ENCODE assay signal across 8 mouse cellular contexts in the genomic region with DNA sequence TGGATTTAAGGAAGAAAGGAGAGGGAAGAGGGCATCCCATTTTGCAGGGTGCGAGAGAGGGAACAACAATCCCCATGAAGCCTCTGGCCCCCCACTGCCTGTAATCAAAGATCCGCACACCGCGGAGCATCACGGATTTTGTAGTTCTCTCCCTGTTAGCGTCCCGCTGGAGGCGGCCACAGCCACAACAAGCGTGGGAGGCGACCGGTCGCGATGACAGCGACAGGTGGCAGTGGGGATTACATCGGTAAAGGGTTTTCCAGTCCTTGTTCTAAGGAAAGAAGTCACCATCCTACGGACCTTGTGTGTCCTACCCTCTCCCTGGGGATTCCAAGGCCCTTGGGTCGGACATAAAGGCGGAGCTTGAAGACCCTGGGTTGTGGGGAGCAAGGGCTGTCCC. TPM values are rescaled to one million over a fixed set of nuclear protein-coding genes. Genes with fewer than 3 reads are reported as not detected.
A peak's percentile ranks its signal among the peaks of the same experiment; 100 is the strongest.
DNase-seq lines count a peak whose midpoint lies in the region; ATAC-seq and TF ChIP-seq lines count a peak whose summit lies in the region.

No protein-coding gene starts in this region.

- ATAC-seq in heart, embryonic 14.5 days (ENCODE audit: insufficient number of reproducible peaks, insufficient read depth, low FRiP score, low read depth), result no peak

- H3K4me3 ChIP-seq in thymus, adult 2 months (ENCODE audit: control insufficient read depth, insufficient read depth, low read length), result no peak overlapping the region; the same call in 1 of the 2 replicates
- peak overlapping the region; percentile 43 for H3K4me3 ChIP-seq in cortical plate, adult 2 months (ENCODE audit: insufficient read depth, low read length)
- peak overlapping the region; percentile 23 to 27; a peak in 3 of 4 replicates for H3K4me3 ChIP-seq in heart, embryonic 14.5 days (ENCODE audit: control insufficient read depth in 1 of 2, insufficient read depth in 1 of 2, low read depth in 1 of 2, low read length in 2 of 2)

- DNase-seq in thymus, postnatal 4 days, result peak; percentile 61
- no peak for DNase-seq in thymus, adult 2 months
- peak; percentile 83 to 86 for DNase-seq in layer of hippocampus, postnatal 36 days
- peak; percentile 69 for DNase-seq in mesoderm, embryonic 11.5 days (ENCODE audit: low read depth, low spot score)
- peak; percentile 15 for DNase-seq in skeletal muscle tissue, adult 2 months (ENCODE audit: low read depth, low spot score)
- no peak for DNase-seq in urinary bladder, postnatal 4 days (ENCODE audit: low spot score in 2 of 2)

- H3K9me3 ChIP-seq in heart, embryonic 14.5 days (ENCODE audit: control insufficient read depth, low read length), result no peaks in the 10 kb centered on the region

- H3K27ac ChIP-seq in thymus, adult 2 months (ENCODE audit: control insufficient read depth, insufficient read depth, low read length), result no peak overlapping the region
- H3K27ac ChIP-seq in cortical plate, adult 2 months (ENCODE audit: insufficient read depth, low read length), result no peak overlapping the region
- H3K27ac ChIP-seq in heart, embryonic 14.5 days (replicated peaks in 1 of 2; ENCODE audit: control insufficient read depth in 1 of 2, insufficient read depth in 1 of 2, low read depth in 2 of 2, low read length in 2 of 2), result no peak overlapping the region

- TF ChIP-seq POLR2A in thymus, adult 2 months (IDR thresholded peaks at IDR 0.05; ENCODE audit: control insufficient read depth, extremely low read depth, insufficient read depth, low read length, poor library complexity), result no peak
- TF ChIP-seq POLR2A in cortical plate, adult 2 months (IDR thresholded peaks at IDR 0.05; ENCODE audit: extremely low read depth, insufficient read depth, low read length), result no peak; the same call in 1 of the 2 replicates

- H3K4me2 ChIP-seq in heart, embryonic 14.5 days (ENCODE audit: low read length), result peak overlapping the region; percentile 54

- peaks cover 16% of the 10 kb centered on the region for H3K4me1 ChIP-seq in thymus, adult 2 months (replicated peaks; ENCODE audit: control insufficient read depth, insufficient read depth, low read length)
- H3K4me1 ChIP-seq in cortical plate, adult 2 months (ENCODE audit: control insufficient read depth, insufficient read depth, low read length), result peaks cover 4% of the 10 kb centered on the region; the same call in 1 of the 2 replicates
- peaks cover 6 to 23% of the 10 kb centered on the region in 2 experiments; a peak in 3 of 4 replicates for H3K4me1 ChIP-seq in heart, embryonic 14.5 days (ENCODE audit: control insufficient read depth in 2 of 2, insufficient read depth in 2 of 2, low read length in 2 of 2)

- no peak overlapping the region for H3K9ac ChIP-seq in heart, embryonic 14.5 days (ENCODE audit: low read length)

- 5% methylated on average over 18 of the region's 18 CpGs for WGBS in thymus, adult 2 months
- 1% methylated on average over 18 of the region's 18 CpGs for WGBS in heart, embryonic 14.5 days

- H3K27me3 ChIP-seq in thymus, adult 2 months (ENCODE audit: control insufficient read depth, insufficient read depth, low read length), result peaks cover 28% of the 10 kb centered on the region
- H3K27me3 ChIP-seq in heart, embryonic 14.5 days (ENCODE audit: control insufficient read depth, insufficient read depth, low read length), result peaks cover 74% of the 10 kb centered on the region

- no peaks in the 10 kb centered on the region for H3K36me3 ChIP-seq in thymus, adult 2 months (ENCODE audit: control insufficient read depth, insufficient read depth, low read length)
- no peaks in the 10 kb centered on the region for H3K36me3 ChIP-seq in heart, embryonic 14.5 days (ENCODE audit: control insufficient read depth, insufficient read depth, low read length)

- no peak for TF ChIP-seq CTCF in thymus, adult 2 months (IDR thresholded peaks at IDR 0.05; ENCODE audit: borderline replicate concordance, control insufficient read depth, extremely low read depth, insufficient read depth, low read length, poor library complexity)
- TF ChIP-seq CTCF in cortical plate, adult 2 months (IDR thresholded peaks at IDR 0.05; ENCODE audit: extremely low read depth, insufficient read depth, low read length), result no peak

RNA-seq across cellular contexts. Expression of gene Kcnc3, which starts 3.5 kb away (rescaled TPM):
- polyA plus RNA-seq in thymus, adult 2 months (2012; rRNA removed), result 0.82 and 1.0 TPM in 2 replicates
- 54.9 and 62.0 TPM in 2 replicates for polyA plus RNA-seq in cortical plate, adult 2 months (2012; rRNA removed)
- not detected in 2 replicates for polyA plus RNA-seq in heart, embryonic 14.5 days (2014; fragmentation: Nextera tagmentation; extraction: Ambion mirVana)
- 100 to 1,000 TPM; 175 to 188 TPM for total RNA-seq in layer of hippocampus, postnatal 36 days (2021)

RNA-seq across cellular contexts. Expression of gene Napsa, which starts 14.8 kb away (rescaled TPM):
- polyA plus RNA-seq in thymus, adult 2 months (2012; rRNA removed), result 28.0 and 32.0 TPM in 2 replicates
- 0.26 and 0.61 TPM in 2 replicates for polyA plus RNA-seq in cortical plate, adult 2 months (2012; rRNA removed)
- 0.35 and 0.92 TPM in 2 replicates for polyA plus RNA-seq in heart, embryonic 14.5 days (2014; fragmentation: Nextera tagmentation; extraction: Ambion mirVana)
- total RNA-seq in layer of hippocampus, postnatal 36 days (2021), result under 1 TPM in 1 of 2 experiments, not detected in 1; 0.25 TPM

RNA-seq across cellular contexts. Expression of gene Nr1h2, which starts 33.2 kb away (rescaled TPM):
- 302 and 308 TPM in 2 replicates for polyA plus RNA-seq in thymus, adult 2 months (2012; rRNA removed)
- polyA plus RNA-seq in cortical plate, adult 2 months (2012; rRNA removed), result 89.5 and 89.6 TPM in 2 replicates
- polyA plus RNA-seq in heart, embryonic 14.5 days (2014; fragmentation: Nextera tagmentation; extraction: Ambion mirVana), result 53.3 and 57.8 TPM in 2 replicates
- total RNA-seq in layer of hippocampus, postnatal 36 days (2021), result 10 to 100 TPM; 58.7 to 62.1 TPM

RNA-seq across cellular contexts. Expression of gene Pold1, which starts 38.3 kb away (rescaled TPM):
- 208 and 235 TPM in 2 replicates for polyA plus RNA-seq in thymus, adult 2 months (2012; rRNA removed)
- 11.1 and 11.6 TPM in 2 replicates for polyA plus RNA-seq in cortical plate, adult 2 months (2012; rRNA removed)
- 28.6 and 29.2 TPM in 2 replicates for polyA plus RNA-seq in heart, embryonic 14.5 days (2014; fragmentation: Nextera tagmentation; extraction: Ambion mirVana)
- total RNA-seq in layer of hippocampus, postnatal 36 days (2021), result 1 to 10 TPM; 6.2 to 8.7 TPM

RNA-seq across cellular contexts. Expression of gene Spib, which starts 55.1 kb away (rescaled TPM):
- 40.3 and 43.3 TPM in 2 replicates for polyA plus RNA-seq in thymus, adult 2 months (2012; rRNA removed)
- polyA plus RNA-seq in cortical plate, adult 2 months (2012; rRNA removed), result 0.08 and 0.27 TPM in 2 replicates
- polyA plus RNA-seq in heart, embryonic 14.5 days (2014; fragmentation: Nextera tagmentation; extraction: Ambion mirVana), result not detected in 2 replicates
- under 1 TPM in 1 of 2 experiments, not detected in 1; 0.13 TPM for total RNA-seq in layer of hippocampus, postnatal 36 days (2021)

Comparison
In these comparisons a context has a peak if more than half of its experiments do, and no peak if none do; other contexts are left out.
1. DNase-seq: peak in thymus, postnatal 4 days (single experiment), layer of hippocampus, postnatal 36 days (2 of 2), mesoderm, embryonic 11.5 days (single experiment) and skeletal muscle tissue, adult 2 months (single experiment); none in thymus, adult 2 months (single experiment) and urinary bladder, postnatal 4 days (0 of 2).
2. RNA of gene Kcnc3, which starts 3.5 kb away (polyA plus RNA-seq): 54.9 to 62.0 TPM in cortical plate, adult 2 months; 0.82 to 1.0 TPM in thymus, adult 2 months and not detected in heart, embryonic 14.5 days; every median in the first group is over 10 times any median in the second.
3. RNA of gene Napsa, which starts 14.8 kb away (polyA plus RNA-seq): 28.0 to 32.0 TPM in thymus, adult 2 months; 0.26 to 0.61 TPM in cortical plate, adult 2 months and 0.35 to 0.92 TPM in heart, embryonic 14.5 days; every median in the first group is over 10 times any median in the second.